Mouse (Mus musculus) erythroblast, embryonic 14.5 days (primary cell): ENCODE measurements at regions not wholly inside any gene's neighbourhood (a gene's known extent, or its start where the extent isn't known, plus 50 kb on each side); places are given as distances from the start of the nearest gene placed in this dataset.

Source experiments
- GATA1 ChIP-seq: IDR thresholded peaks from 2 replicates; pipeline ENCODE4 v1.6.1; 2012; ENCODE audit warnings: low read length, inconsistent platforms, mixed read lengths
- TAL1 ChIP-seq: IDR thresholded peaks from 3 replicates; pipeline ENCODE4 v1.6.1; 2012; ENCODE audit warnings: low read length, inconsistent platforms, mixed read lengths

DNA sequence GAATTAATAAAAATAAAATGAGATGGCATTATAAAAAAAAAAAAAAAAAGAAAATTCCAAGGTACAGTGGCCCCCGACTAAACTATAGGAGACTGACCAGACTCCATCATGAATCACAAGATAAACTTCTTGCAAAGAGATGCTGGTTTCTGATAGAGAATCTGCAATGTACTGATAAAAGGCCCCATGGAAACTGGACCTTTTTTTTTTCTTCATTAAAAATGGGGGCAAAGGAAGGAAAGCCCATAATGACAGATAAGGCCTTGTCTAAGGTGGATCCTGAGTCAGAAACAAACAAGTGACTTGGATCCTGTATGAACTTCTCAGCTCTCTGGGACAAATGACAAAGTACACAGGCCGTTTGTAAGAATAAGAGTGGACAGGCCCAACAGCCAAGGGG is 344.7 kb upstream of the Nfe2l3 start:
- no peak for TF ChIP-seq GATA1
- TF ChIP-seq TAL1, result no peak
